Mouse (Mus musculus) gastrocnemius, adult 2 months (tissue): ENCODE results near the gene Cyp2d10. TPM values are rescaled to one million over a fixed set of nuclear protein-coding genes. Genes with fewer than 3 reads are reported as not detected.
"Not testable (repeated sequence)": the region's sequence is repeated elsewhere in the genome, so short reads cannot be mapped to it uniquely, and the experiment has no call there.

Experiments used
- DNase-seq: peaks from one replicate; pipeline ENCODE4 v3.0.0; 2022
- H3K27ac ChIP-seq: fragments of 200-600 bp; 2 replicates; pipeline ENCODE4 v1.8.1; 2022; ENCODE audit warnings: mild to moderate bottlenecking
- H3K4me3 ChIP-seq: fragments of 200-600 bp; 2 replicates; pipeline ENCODE4 v1.8.1; 2022; ENCODE audit warnings: mild to moderate bottlenecking, moderate library complexity
- CTCF ChIP-seq: fragments of 200-600 bp; IDR thresholded peaks from 2 replicates; pipeline ENCODE4 v1.8.1; 2022; ENCODE audit warnings: antibody characterized with exemption, mild to moderate bottlenecking, moderate library complexity
- intact Hi-C: fragments of 180-260 bp; cut with DNase I; formaldehyde crosslinking; loops from one replicate; pipeline ENCODE4 v1.15.1; 2025
- long read RNA-seq, 2 experiments: library from polyadenylated mRNA; stranded (forward); transcript quantifications; one replicate each; pipeline ENCODE4 v2.0.0; 2021
- total RNA-seq, 2 experiments: library from RNA; stranded (reverse); gene quantifications; 2 replicates each; pipeline ENCODE4 v1.2.3; 2021

The Cyp2d10 gene
- total RNA-seq, result not detected
- long read RNA-seq, experiment 1, result 0 reads
- long read RNA-seq, experiment 2, result 0 reads

- DNase-seq, result no peak
- intact Hi-C loops, result no loop called here
- H3K27ac ChIP-seq, result no peak within 1 kb of the TSS
- no peak for TF ChIP-seq CTCF
- H3K4me3 ChIP-seq, result no peak within 1 kb of the TSS
Observed at GRCm38 (mm10) chr15:82406981-82407380, at the start of gene Cyp2d10. Gene Cyp2d10, minus strand, starts transcription at chr15:82407195.

DNA sequence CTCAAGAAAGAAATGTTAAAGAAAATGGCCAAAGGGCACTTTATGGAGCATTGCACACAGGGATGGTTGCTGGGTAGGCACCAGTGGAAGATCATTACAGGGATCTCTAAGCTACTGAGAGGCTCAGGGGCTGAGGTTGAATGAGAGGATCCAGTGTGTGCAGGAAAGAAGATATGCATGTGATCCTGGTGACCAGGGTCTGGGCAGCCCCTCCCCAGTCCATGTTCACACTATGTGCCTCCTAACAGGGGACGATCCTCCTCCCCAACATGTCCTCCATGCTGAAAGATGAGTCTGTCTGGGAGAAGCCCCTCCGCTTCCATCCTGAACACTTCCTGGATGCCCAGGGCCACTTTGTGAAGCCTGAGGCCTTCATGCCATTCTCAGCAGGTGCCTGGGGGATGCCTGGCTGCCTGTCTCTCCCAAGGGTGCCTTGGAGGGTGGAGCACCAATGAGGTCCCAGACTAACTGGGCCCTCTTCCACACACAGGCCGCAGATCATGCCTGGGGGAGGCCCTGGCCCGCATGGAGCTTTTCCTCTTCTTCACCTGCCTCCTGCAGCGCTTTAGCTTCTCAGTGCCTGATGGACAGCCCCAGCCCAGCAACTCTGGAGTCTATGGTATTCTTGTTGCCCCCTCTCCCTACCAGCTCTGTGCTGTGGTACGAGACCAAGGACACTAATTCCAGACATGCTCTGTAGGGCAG lies 49.2 kb upstream of the Cyp2d10 start:
- H3K27ac ChIP-seq, DNase-seq, intact Hi-C loops, H3K4me3 ChIP-seq: not testable (repeated sequence)

DNA sequence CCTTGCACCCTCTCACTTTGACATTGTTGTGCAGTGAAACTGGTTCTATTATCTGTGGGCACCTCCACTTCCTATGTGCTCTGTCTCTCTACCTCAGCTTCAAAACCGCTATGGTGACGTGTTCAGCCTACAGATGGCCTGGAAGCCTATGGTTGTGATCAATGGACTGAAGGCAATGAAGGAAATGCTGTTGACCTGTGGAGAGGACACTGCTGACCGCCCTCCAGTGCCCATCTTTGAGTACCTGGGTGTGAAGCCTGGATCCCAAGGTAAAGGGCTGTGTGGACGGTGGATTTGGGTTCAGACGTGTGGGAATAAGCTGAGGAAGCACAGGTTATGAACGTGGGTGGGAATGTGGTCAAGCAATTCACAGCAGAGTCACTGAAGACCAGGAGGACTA lies 46.5 kb upstream of the Cyp2d10 start:
- DNase-seq, intact Hi-C loops: not testable (repeated sequence)

GRCm38 (mm10) chr15:82452133-82452532 lies 45.1 kb upstream of the Cyp2d10 start:
- DNase-seq, intact Hi-C loops, H3K4me3 ChIP-seq, H3K27ac ChIP-seq: not testable (repeated sequence)

More for the DNA sequence above, 46.5 kb upstream of the Cyp2d10 start:
- H3K27ac ChIP-seq, H3K4me3 ChIP-seq: not testable (repeated sequence)

DNA sequence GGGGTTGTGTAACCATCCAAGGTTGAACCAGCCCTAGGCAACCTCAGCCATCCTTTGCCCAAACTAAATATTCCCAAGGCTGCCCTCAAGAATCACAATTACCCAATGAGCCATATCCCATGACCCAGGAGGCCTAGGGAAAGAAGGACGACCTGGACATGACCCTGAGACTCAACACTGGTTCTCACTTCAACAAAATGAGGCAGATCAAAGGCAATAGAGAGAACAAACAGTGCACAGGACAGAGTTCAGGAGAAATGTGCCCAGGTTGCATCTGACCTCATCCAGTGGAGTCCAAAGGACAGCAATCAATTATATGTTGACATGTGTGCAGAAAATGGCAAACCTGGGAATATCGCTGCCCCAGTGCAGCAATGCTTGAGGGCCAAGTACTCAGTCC lies 43.0 kb upstream of the Cyp2d10 start:
- DNase-seq, H3K27ac ChIP-seq, intact Hi-C loops, H3K4me3 ChIP-seq: not testable (repeated sequence)

GRCm38 (mm10) chr15:82445196-82445595 lies 38.2 kb upstream of the Cyp2d10 start:
- intact Hi-C loops, result no loop called here
- no peak overlapping the region for H3K27ac ChIP-seq
- no peak for DNase-seq

GRCm38 (mm10) chr15:82443658-82444057 lies 36.7 kb upstream of the Cyp2d10 start:
- intact Hi-C loops, result no loop called here
- no peak overlapping the region for H3K4me3 ChIP-seq
- H3K27ac ChIP-seq, result no peak overlapping the region
- DNase-seq, result no peak
- TF ChIP-seq CTCF, result no peak

More at GRCm38 (mm10) chr15:82445196-82445595, 38.2 kb upstream of the Cyp2d10 start:
- H3K4me3 ChIP-seq, result no peak overlapping the region
- no peak for TF ChIP-seq CTCF

- H3K4me3 ChIP-seq, result no peak overlapping the region
- no peak for TF ChIP-seq CTCF
- intact Hi-C loops, result no loop called here
Observed at GRCm38 (mm10) chr15:82437975-82438617, 31.1 kb upstream of the Cyp2d10 start.

DNA sequence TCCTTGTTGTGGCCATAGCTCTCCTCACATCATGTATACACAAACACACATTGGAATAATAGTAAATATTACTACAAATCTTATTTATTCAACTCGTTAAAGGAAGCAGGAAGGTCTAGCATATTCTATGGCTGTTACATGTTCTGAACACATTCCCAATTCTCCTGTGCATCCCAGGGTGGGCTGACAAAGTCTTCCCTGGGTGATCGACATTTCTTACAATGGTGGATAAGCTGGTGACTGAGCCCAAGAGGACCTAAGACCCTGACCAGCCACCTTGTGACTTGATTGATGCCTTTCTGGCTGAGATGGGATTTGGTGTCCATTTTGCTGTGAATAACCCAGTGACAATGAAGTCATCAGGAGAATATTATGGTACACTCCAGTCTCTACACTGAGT lies 28.6 kb upstream of the Cyp2d10 start:
- DNase-seq, result no peak
- Histone ChIP-seq H3K4me3 (no peak overlapping the region), H3K27ac (no peak overlapping the region)
- TF ChIP-seq CTCF, result no peak
- intact Hi-C loops, result no loop called here

More at GRCm38 (mm10) chr15:82437975-82438617, 31.1 kb upstream of the Cyp2d10 start:
- H3K27ac ChIP-seq, result no peak overlapping the region
- DNase-seq, result no peak

DNA sequence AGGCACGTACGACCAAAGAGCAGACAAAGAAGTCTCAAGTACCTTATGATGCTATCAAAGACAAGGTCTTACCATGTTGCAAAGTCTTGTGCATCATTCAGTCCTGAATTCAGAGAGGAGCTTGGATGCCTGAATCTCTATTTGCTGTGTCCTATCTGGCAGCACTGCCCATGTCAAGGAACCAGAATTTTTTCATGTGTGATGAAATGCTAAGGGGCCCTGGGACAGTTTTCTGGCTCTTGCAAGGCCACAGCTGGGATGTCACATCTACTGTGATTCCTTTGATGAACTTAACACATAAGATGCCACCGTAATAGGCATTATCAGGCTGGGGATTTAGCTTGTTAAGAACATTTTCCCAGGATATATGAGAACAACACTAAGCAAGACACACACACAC lies 28.0 kb upstream of the Cyp2d10 start:
- intact Hi-C loops, result no loop called here
- no peak for TF ChIP-seq CTCF
- no peak overlapping the region for H3K4me3 ChIP-seq
- H3K27ac ChIP-seq, result no peak overlapping the region
- DNase-seq, result no peak

DNA sequence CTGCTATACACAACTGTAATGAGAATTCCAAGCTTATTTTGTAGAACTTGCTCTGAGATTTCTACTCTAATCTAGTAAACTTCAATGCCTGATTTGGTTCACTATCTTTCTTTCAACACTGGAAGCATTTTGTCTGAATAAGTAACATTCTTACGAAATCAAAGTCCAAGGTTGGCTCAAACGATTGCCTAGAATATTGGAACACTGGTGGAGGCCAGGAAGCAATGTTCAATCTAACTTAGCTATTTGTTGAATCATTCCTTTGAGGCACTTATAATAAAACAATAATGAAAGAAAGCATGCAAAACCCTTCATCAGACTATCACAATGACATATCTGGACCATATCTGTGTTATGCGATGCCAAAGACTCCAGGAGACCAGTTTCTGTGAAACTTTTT lies 27.5 kb upstream of the Cyp2d10 start:
- no peak for TF ChIP-seq CTCF
- no peak overlapping the region for H3K27ac ChIP-seq
- H3K4me3 ChIP-seq, result no peak overlapping the region
- intact Hi-C loops, result no loop called here
- DNase-seq, result no peak

DNA sequence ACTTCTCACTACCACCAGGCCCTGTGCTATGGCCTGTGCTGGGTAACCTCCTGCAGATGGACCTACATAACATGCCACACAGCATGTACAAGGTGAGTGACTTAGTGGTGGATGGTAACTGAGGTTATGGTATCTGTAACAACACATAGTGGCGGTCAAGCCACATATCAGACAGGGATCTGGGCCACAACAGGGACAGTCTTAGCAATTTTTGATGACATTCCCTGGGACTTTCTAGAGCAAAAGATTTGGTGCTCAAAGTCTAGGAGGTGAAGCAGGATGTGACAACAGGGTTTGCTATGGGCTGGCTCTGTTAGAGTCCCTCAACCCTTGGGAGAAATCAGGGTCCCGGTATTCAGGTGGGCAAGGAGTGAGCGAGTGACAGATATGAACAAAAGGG lies 26.6 kb upstream of the Cyp2d10 start:
- TF ChIP-seq CTCF, result no peak
- DNase-seq, result no peak
- no peak overlapping the region for H3K4me3 ChIP-seq
- intact Hi-C loops, result no loop called here
- no peak overlapping the region for H3K27ac ChIP-seq

GRCm38 (mm10) chr15:82433137-82433536 lies 26.1 kb upstream of the Cyp2d10 start, which contains the start of gene Cyp2d9:
Gene Cyp2d9, plus strand, starts transcription at chr15:82433437.
- intact Hi-C loops, result no loop called here
- DNase-seq, result no peak
- no peak within 1 kb of the TSS for H3K4me3 ChIP-seq
- TF ChIP-seq CTCF, result no peak
- no peak within 1 kb of the TSS for H3K27ac ChIP-seq

DNA sequence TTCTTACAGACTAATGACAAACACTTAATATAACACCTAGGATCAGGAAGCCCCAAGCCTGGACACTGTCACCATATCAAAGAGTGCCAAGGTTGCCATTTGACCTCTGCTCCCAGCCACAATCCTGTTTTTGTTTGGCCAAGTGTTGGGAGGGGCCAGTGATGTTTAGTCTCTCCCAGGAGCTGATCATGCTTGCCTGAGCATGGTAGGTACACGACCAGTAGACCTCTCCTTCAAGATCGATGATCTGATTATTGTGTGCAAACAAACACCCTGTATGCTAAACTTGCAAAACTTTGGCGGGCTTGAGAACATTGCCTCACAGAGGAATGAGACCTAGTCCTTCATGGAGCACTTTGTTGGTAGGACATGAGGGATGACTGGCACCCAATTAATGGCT lies 16.5 kb upstream of the Cyp2d10 start:
- Histone ChIP-seq H3K4me3 (no peak overlapping the region), H3K27ac (no peak overlapping the region)
- intact Hi-C loops, result no loop called here
- DNase-seq, result no peak
- TF ChIP-seq CTCF, result no peak
